Comparison of ENCODE assay signal across 8 mouse cellular contexts in the genomic region with DNA sequence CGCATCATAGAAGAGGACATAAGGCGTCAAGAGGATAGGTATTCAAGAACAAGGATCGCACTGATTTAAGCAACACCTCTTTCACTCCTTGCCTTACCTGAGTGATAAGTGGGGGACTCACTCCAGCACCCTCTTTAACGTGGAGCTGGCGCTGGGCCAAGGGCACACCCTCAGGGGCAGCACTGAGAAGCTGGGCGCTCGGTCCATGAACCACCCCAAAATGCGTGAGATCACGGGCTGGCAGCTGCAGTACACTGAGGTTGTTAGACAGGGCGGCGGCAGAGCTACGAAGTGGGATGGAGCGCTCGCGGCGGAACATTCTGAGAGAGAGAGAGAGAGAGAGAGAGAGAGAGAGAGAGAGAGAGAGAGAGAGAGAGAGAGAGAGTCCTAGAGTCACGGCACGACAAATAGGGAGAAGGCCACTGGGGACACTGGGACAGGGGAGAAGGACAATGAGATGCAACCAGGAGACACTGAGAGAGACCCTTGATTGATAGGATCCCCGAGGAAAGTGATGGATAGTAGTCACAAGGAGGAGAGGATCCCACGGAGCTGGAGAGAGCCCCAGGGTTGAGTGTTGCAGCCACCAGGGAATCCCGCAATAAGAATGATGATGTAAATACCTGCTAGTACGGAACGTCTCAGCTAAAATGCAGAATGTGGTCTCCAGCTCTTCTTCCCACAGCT. TPM values are rescaled to one million over a fixed set of nuclear protein-coding genes. Genes with fewer than 3 reads are reported as not detected.
A peak's percentile ranks its signal among the peaks of the same experiment; 100 is the strongest.
DNase-seq lines count a peak whose midpoint lies in the region; TF ChIP-seq lines count a peak whose summit lies in the region.

No protein-coding gene starts in this region.

- H3K4me1 ChIP-seq in cerebellum, adult 2 months (ENCODE audit: control insufficient read depth, insufficient read depth, low read length) = no peaks in the 10 kb centered on the region
- peaks cover 7% of the 10 kb centered on the region for H3K4me1 ChIP-seq in thymus, adult 2 months (replicated peaks; ENCODE audit: control insufficient read depth, insufficient read depth, low read length)

- no peaks in the 10 kb centered on the region for H3K36me3 ChIP-seq in thymus, adult 2 months (ENCODE audit: control insufficient read depth, insufficient read depth, low read length)

- TF ChIP-seq CTCF in cerebellum, adult 2 months (IDR thresholded peaks at IDR 0.05; ENCODE audit: borderline replicate concordance, insufficient read depth, low read depth, low read length) = no peak
- no peak for TF ChIP-seq CTCF in thymus, adult 2 months (IDR thresholded peaks at IDR 0.05; ENCODE audit: borderline replicate concordance, control insufficient read depth, extremely low read depth, insufficient read depth, low read length, poor library complexity)

- no peaks in the 10 kb centered on the region for H3K27me3 ChIP-seq in cerebellum, adult 2 months (ENCODE audit: control insufficient read depth, insufficient read depth, low read length)
- no peaks in the 10 kb centered on the region; the same call in 1 of the 2 replicates for H3K27me3 ChIP-seq in thymus, adult 2 months (ENCODE audit: control insufficient read depth, insufficient read depth, low read length)

- DNase-seq in cerebellum, adult 2 months = peak; percentile 36 to 46
- no peak for DNase-seq in cerebellum, adult 8-10 months
- no peak for DNase-seq in thymus, adult 2 months
- DNase-seq in thymus, postnatal 25 days = no peak
- DNase-seq in heart, postnatal 4 days = peak; percentile 41
- DNase-seq in lung, postnatal 10 days = peak; percentile 33
- DNase-seq in frontal cortex, postnatal 25 days (ENCODE audit: low spot score in 2 of 2) = no peak
- no peak for DNase-seq in left cerebral cortex, adult 8-10 months (ENCODE audit: low spot score in 2 of 2)

- no peak for TF ChIP-seq POLR2A in cerebellum, adult 2 months (IDR thresholded peaks at IDR 0.05; ENCODE audit: borderline replicate concordance, insufficient read depth, low read length)
- no peak for TF ChIP-seq POLR2A in thymus, adult 2 months (IDR thresholded peaks at IDR 0.05; ENCODE audit: control insufficient read depth, extremely low read depth, insufficient read depth, low read length, poor library complexity)

- no peak overlapping the region for H3K27ac ChIP-seq in cerebellum, adult 2 months (ENCODE audit: insufficient read depth, low read length)
- no peak overlapping the region for H3K27ac ChIP-seq in thymus, adult 2 months (ENCODE audit: control insufficient read depth, insufficient read depth, low read length)

- 8% methylated on average over 23 of the region's 23 CpGs for WGBS in cerebellum, adult 2 months
- WGBS in thymus, adult 2 months = 15% methylated on average over 23 of the region's 23 CpGs

- H3K4me3 ChIP-seq in cerebellum, adult 2 months (replicated peaks; ENCODE audit: insufficient read depth, low read depth, low read length) = peak overlapping the region; percentile 89
- peak overlapping the region; percentile 42 for H3K4me3 ChIP-seq in thymus, adult 2 months (ENCODE audit: control insufficient read depth, insufficient read depth, low read length)

RNA-seq across cellular contexts. Expression of a gene that starts 0.5 kb away (rescaled TPM):
- 22.7 and 29.1 TPM in 2 replicates for polyA plus RNA-seq in cerebellum, adult 2 months (2012; rRNA removed)
- 0.80 and 0.89 TPM in 2 replicates for polyA plus RNA-seq in thymus, adult 2 months (2012; rRNA removed)
- total RNA-seq in heart, postnatal 4 days (2021) = 1 to 10 TPM; 1.6 to 1.8 TPM
- 10 to 100 TPM; 31.8 to 39.1 (median 34.5) TPM for total RNA-seq in left cerebral cortex, adult 8-10 months (2022)

RNA-seq across cellular contexts. Expression of a gene that starts 0.5 kb away (rescaled TPM):
- 6.6 and 8.1 TPM in 2 replicates for polyA plus RNA-seq in cerebellum, adult 2 months (2012; rRNA removed)
- 0.19 and 0.38 TPM in 2 replicates for polyA plus RNA-seq in thymus, adult 2 months (2012; rRNA removed)
- total RNA-seq in heart, postnatal 4 days (2021) = under 1 TPM in 1 of 2 experiments, not detected in 1; 0.14 TPM
- total RNA-seq in left cerebral cortex, adult 8-10 months (2022) = 10 to 100 TPM; 26.4 to 29.4 (median 28.3) TPM

RNA-seq across cellular contexts. Expression of a gene that starts 10.0 kb away (rescaled TPM):
- 394 and 406 TPM in 2 replicates for polyA plus RNA-seq in cerebellum, adult 2 months (2012; rRNA removed)
- 166 and 167 TPM in 2 replicates for polyA plus RNA-seq in thymus, adult 2 months (2012; rRNA removed)
- 100 to 1,000 TPM; 122 to 123 TPM for total RNA-seq in heart, postnatal 4 days (2021)
- total RNA-seq in left cerebral cortex, adult 8-10 months (2022) = 100 to 1,000 TPM; 347 to 364 (median 356) TPM

RNA-seq across cellular contexts. Expression of a gene that starts 20.4 kb away (rescaled TPM):
- 88.8 and 97.2 TPM in 2 replicates for polyA plus RNA-seq in cerebellum, adult 2 months (2012; rRNA removed)
- 40.5 and 41.3 TPM in 2 replicates for polyA plus RNA-seq in thymus, adult 2 months (2012; rRNA removed)
- total RNA-seq in heart, postnatal 4 days (2021) = 10 to 100 TPM; 11.7 to 13.1 TPM
- 100 to 1,000 TPM in 1 of 4 experiments, 10 to 100 TPM in 3; 91.4 to 114 (median 92.8) TPM for total RNA-seq in left cerebral cortex, adult 8-10 months (2022)

RNA-seq across cellular contexts. Expression of a gene that starts 30.5 kb away (rescaled TPM):
- 25.1 and 25.3 TPM in 2 replicates for polyA plus RNA-seq in cerebellum, adult 2 months (2012; rRNA removed)
- 67.2 and 98.6 TPM in 2 replicates for polyA plus RNA-seq in thymus, adult 2 months (2012; rRNA removed)
- 10 to 100 TPM; 14.9 to 17.4 TPM for total RNA-seq in heart, postnatal 4 days (2021)
- 10 to 100 TPM; 22.0 to 26.8 (median 25.4) TPM for total RNA-seq in left cerebral cortex, adult 8-10 months (2022)

Comparison
In these comparisons a context has a peak if more than half of its experiments do, and no peak if none do; other contexts are left out.
1. DNase-seq: peak in cerebellum, adult 2 months (2 of 2), heart, postnatal 4 days (single experiment) and lung, postnatal 10 days (single experiment); none in cerebellum, adult 8-10 months (single experiment), thymus, adult 2 months (single experiment), thymus, postnatal 25 days (single experiment), frontal cortex, postnatal 25 days (0 of 2) and left cerebral cortex, adult 8-10 months (0 of 2).
2. RNA of a gene that starts 0.5 kb away (total RNA-seq): 31.8 to 39.1 TPM in left cerebral cortex, adult 8-10 months; 1.6 to 1.8 TPM in heart, postnatal 4 days; every median in the first group is over 10 times any median in the second.
3. RNA of a gene that starts 0.5 kb away (total RNA-seq): 26.4 to 29.4 TPM in left cerebral cortex, adult 8-10 months; 0.14 TPM in heart, postnatal 4 days; every median in the first group is over 10 times any median in the second.